Mouse (Mus musculus): Measurements from ENCODE around the gene BC029722.

GRCm38 (mm10) chr2:155776824-155777687 lies 42.2 kb downstream of the BC029722 start:
- TF ChIP-seq POLR2A (IDR thresholded peaks at IDR 0.05; ENCODE audit: insufficient read length, low read depth) (no peak), USF1 (IDR thresholded peaks at IDR 0.05; ENCODE audit: low read depth) (no peak), MAX (IDR thresholded peaks at IDR 0.05; ENCODE audit: low read depth) (no peak), POLR2AphosphoS2 (IDR thresholded peaks at IDR 0.05; ENCODE audit: insufficient read length, low read depth) (no peak), REST (IDR thresholded peaks at IDR 0.05; ENCODE audit: insufficient read depth, insufficient read length) (no peak)
